Mouse (Mus musculus): ENCODE measurements around the gene G530012D18Rik. TPM values are rescaled to one million over a fixed set of nuclear protein-coding genes. Genes with fewer than 3 reads are reported as not detected.

The G530012D18Rik gene
- polyA plus RNA-seq (2015; fragmentation: Nextera tagmentation; extraction: Ambion mirVana) = not detected in 2 replicates

DNA sequence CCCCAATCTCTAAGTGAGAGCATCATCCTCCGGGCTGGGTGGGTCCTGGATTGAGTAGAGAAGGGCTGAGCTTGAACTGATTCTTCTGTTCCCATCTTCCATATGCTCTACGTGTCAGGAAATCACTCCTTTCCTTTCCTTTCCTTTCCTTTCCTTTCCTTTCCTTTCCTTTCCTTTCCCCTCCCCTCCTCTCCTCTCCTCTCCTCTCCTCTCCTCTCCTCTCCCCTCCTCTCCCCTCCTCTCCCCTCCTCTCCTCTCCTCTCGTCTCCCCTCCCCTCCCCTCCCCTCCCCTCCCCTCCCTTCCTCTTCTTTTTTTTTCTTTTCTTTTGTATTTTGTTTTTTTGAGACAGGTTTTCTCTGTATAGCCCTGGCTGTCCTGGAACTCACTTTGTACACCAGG is at the start of gene G530012D18Rik:
TSS of gene G530012D18Rik (plus strand) at position 301 of the 400 bp plus-strand sequence.

DNA sequence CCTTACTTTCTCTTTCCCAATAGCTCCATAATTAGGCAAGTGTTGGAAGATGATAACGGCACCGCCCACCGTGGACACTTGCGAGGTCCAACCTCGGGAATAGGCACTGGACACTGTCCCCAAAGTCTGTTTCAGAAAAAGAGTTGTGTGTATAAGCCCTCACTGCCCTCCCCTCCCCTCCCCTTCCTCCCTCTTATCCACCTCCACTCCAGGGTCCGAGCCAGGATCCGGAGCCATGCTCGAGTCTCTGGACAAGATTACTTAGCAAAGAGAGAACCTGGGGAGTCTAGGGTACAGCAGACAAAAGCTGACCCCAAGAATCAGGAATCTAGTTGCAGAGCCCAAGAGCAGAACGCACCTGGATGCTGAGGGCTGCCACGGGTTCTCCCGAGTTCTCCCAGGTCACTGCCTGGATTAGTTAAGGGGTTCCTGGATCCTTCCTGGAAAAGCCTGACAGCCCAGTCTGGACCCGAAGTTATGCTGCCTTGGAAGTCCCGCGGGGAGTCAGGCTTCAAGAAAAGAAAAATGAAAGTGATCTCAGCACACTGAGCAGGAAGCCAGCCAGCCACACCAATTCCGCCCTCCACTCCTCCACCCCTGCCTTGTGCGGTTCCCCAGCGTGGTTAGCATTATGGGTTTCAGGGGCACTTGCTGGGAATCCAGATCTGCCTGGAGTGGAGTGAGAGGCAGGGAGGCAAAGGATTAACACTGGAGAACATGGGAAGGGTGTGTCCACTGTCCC is 23.0 kb downstream of the G530012D18Rik start, which contains the start of gene Sp110:
TSS of gene Sp110 (minus strand) at position 547 of the 742 bp plus-strand sequence.

DNA sequence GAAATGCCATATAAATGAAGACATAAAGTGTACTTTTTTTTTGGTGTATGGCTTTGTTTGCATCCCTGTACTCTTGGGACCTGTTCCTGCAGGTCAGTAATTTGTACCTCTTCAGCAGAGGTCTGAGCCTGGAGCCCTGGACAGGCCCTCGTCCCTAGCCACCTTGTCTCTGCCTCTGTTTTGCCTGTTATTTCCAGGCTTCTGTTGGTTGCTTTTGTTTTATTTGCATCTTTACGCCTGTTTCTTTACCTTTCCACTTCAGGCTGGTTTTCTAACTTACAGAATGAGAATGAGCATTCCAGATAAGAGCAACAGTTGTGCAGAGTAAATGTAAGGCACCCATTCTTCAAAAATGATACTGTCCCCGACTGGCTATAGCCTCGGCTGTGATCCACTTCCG is 24.6 kb downstream of the G530012D18Rik start, which contains the start of gene Sp140:
TSS of gene Sp140 (plus strand) at position 301 of the 400 bp plus-strand sequence.

Other genes starting within 250 kb of the G530012D18Rik start
- gene Sp110, start 23.1 kb downstream of the G530012D18Rik start, polyA plus RNA-seq (2015; fragmentation: Nextera tagmentation; extraction: Ambion mirVana) = 1.1 and 1.4 TPM in 2 replicates
- 0.94 and 1.3 TPM in 2 replicates for gene Sp140, start 24.7 kb downstream of the G530012D18Rik start, polyA plus RNA-seq (2015; fragmentation: Nextera tagmentation; extraction: Ambion mirVana)
- gene Sp100, start 74.3 kb downstream of the G530012D18Rik start, polyA plus RNA-seq (2015; fragmentation: Nextera tagmentation; extraction: Ambion mirVana) = 1.5 and 2.0 TPM in 2 replicates
- 0.43 and 0.85 TPM in 2 replicates for gene A630001G21Rik, start 203.0 kb downstream of the G530012D18Rik start, polyA plus RNA-seq (2015; fragmentation: Nextera tagmentation; extraction: Ambion mirVana)
- 45.1 and 49.7 TPM in 2 replicates for gene Cab39, start 217.8 kb downstream of the G530012D18Rik start, polyA plus RNA-seq (2015; fragmentation: Nextera tagmentation; extraction: Ambion mirVana)